Mouse (Mus musculus) liver, embryonic 13.5 days (tissue): ENCODE data around the gene Dnph1. TPM values are rescaled to one million over a fixed set of nuclear protein-coding genes. Genes with fewer than 3 reads are reported as not detected.
"Not testable (repeated sequence)": the region's sequence is repeated elsewhere in the genome, so short reads cannot be mapped to it uniquely, and the experiment has no call there.

Source experiments
- ATAC-seq: fragments of 200-750 bp; cut with Nextera tagmentation; 2 replicates; pipeline ENCODE4 v1.8.0; 2017; ENCODE audit warnings: low read depth, mild to moderate bottlenecking, moderate number of reproducible peaks, moderate library complexity
- DNase-seq: peaks from one replicate; pipeline ENCODE4 v3.0.0; 2022
- H3K27ac ChIP-seq: fragments of 300-500 bp; sonication (generic); 2 replicates; pipeline ENCODE4 v1.5.1; 2015; ENCODE audit warnings: moderate library complexity, mild to moderate bottlenecking, inconsistent platforms
- H3K27me3 ChIP-seq: fragments of 300-500 bp; sonication (generic); 2 replicates; pipeline ENCODE4 v1.6.1; 2015; ENCODE audit warnings: mild to moderate bottlenecking, inconsistent platforms
- H3K36me3 ChIP-seq: fragments of 300-500 bp; sonication (generic); 2 replicates; pipeline ENCODE4 v1.6.1; 2015; ENCODE audit warnings: mild to moderate bottlenecking, inconsistent platforms
- H3K4me1 ChIP-seq: fragments of 300-500 bp; sonication (generic); replicated peaks from 2 replicates; pipeline ENCODE4 v1.6.1; 2015; ENCODE audit warnings: inconsistent platforms
- H3K4me2 ChIP-seq: fragments of 300-500 bp; sonication (generic); 2 replicates; pipeline ENCODE4 v1.6.1; 2015; ENCODE audit warnings: inconsistent platforms, mild to moderate bottlenecking, moderate library complexity
- H3K4me3 ChIP-seq: fragments of 300-500 bp; sonication (generic); replicated peaks from 2 replicates; pipeline ENCODE4 v1.5.1; 2015; ENCODE audit warnings: mild to moderate bottlenecking, inconsistent platforms
- H3K9ac ChIP-seq: fragments of 300-500 bp; sonication (generic); 2 replicates; pipeline ENCODE4 v1.6.1; 2015; ENCODE audit warnings: mild to moderate bottlenecking, inconsistent platforms
- H3K9me3 ChIP-seq: fragments of 300-500 bp; sonication (generic); replicated peaks from 2 replicates; pipeline ENCODE4 v1.6.1; 2016; ENCODE audit warnings: inconsistent platforms
- WGBS: fragments of 180-500 bp; shearing (Covaris S2); methylation state at CpG from one replicate; pipeline ENCODE4 v1.1.7; 2015; ENCODE audit not compliant: insufficient replicate concordance; 5-methylcytosine and 5-hydroxymethylcytosine counted together
- polyA plus RNA-seq: library from polyadenylated mRNA; unstranded; fragments of >200 nt; fragmentation: Nextera tagmentation; extraction: Ambion mirVana; gene quantifications from 2 replicates; pipeline ENCODE4 v1.2.1, GENCODE M21; 2015

Gene Dnph1
- polyA plus RNA-seq, 1 experiment from 2014 or later = 35.1 TPM

GRCm38 (mm10) chr17:46467830-46468229 lies 28.7 kb upstream of the Dnph1 start:
- 65% methylated on average over 9 of the region's 9 CpGs for WGBS
- H3K4me3 ChIP-seq = no peak overlapping the region
- DNase-seq (no peak), ATAC-seq (no peak)
- no peak overlapping the region for H3K9ac ChIP-seq
- H3K9me3 ChIP-seq = no peaks in the 10 kb centered on the region
- peaks cover 10% of the 10 kb centered on the region for H3K27me3 ChIP-seq
- H3K4me1 ChIP-seq = no peaks in the 10 kb centered on the region
- no peaks in the 10 kb centered on the region for H3K36me3 ChIP-seq
- no peak overlapping the region for H3K27ac ChIP-seq
- no peak overlapping the region for H3K4me2 ChIP-seq

- no peak overlapping the region for H3K4me3 ChIP-seq
- no peaks in the 10 kb centered on the region for H3K4me1 ChIP-seq
- no peak overlapping the region for H3K9ac ChIP-seq
- H3K9me3 ChIP-seq = no peaks in the 10 kb centered on the region
- ATAC-seq = no peak
- no peak overlapping the region for H3K4me2 ChIP-seq
- no peak for DNase-seq
- no peaks in the 10 kb centered on the region for H3K36me3 ChIP-seq
- peaks cover 15% of the 10 kb centered on the region for H3K27me3 ChIP-seq
- 62% methylated on average over 8 of the region's 8 CpGs for WGBS
- no peak overlapping the region for H3K27ac ChIP-seq
Observed at GRCm38 (mm10) chr17:46476601-46477000, 19.9 kb upstream of the Dnph1 start.

- Histone ChIP-seq H3K27me3 (peaks cover 21% of the 10 kb centered on the region), H3K4me2 (no peak overlapping the region), H3K9ac (no peak overlapping the region), H3K4me3 (no peak overlapping the region), H3K36me3 (no peaks in the 10 kb centered on the region), H3K4me1 (no peaks in the 10 kb centered on the region), H3K27ac (no peak overlapping the region), H3K9me3 (no peaks in the 10 kb centered on the region)
- WGBS = 78% methylated on average over 15 of the region's 15 CpGs
- DNase-seq (no peak), ATAC-seq (no peak)
Observed at GRCm38 (mm10) chr17:46477286-46477685, 19.2 kb upstream of the Dnph1 start.

- ATAC-seq (0 out of 2 replicates have a peak, but pooled peaks have one; percentile 17), DNase-seq (no peak)
- no peak overlapping the region for H3K9ac ChIP-seq
- H3K4me2 ChIP-seq = peak overlapping the region; percentile 56
- peak overlapping the region; percentile 32 for H3K4me3 ChIP-seq
- 3% methylated on average over 16 of the region's 16 CpGs for WGBS
- H3K27ac ChIP-seq = no peak overlapping the region
- peaks cover 11% of the 10 kb centered on the region for H3K4me1 ChIP-seq
- H3K9me3 ChIP-seq = no peaks in the 10 kb centered on the region
- H3K36me3 ChIP-seq = no peaks in the 10 kb centered on the region
- peaks cover 83% of the 10 kb centered on the region for H3K27me3 ChIP-seq
Observed at GRCm38 (mm10) chr17:46483561-46484001, 12.9 kb upstream of the Dnph1 start.

GRCm38 (mm10) chr17:46484021-46484431 lies 12.5 kb upstream of the Dnph1 start:
- Histone ChIP-seq H3K36me3 (no peaks in the 10 kb centered on the region), H3K27ac (no peak overlapping the region), H3K4me2 (peak overlapping the region; percentile 56), H3K9me3 (no peaks in the 10 kb centered on the region), H3K4me3 (peak overlapping the region; percentile 32), H3K27me3 (peaks cover 87% of the 10 kb centered on the region), H3K4me1 (peaks cover 11% of the 10 kb centered on the region), H3K9ac (no peak overlapping the region)
- DNase-seq = no peak
- 3% methylated on average over 13 of the region's 13 CpGs for WGBS
- ATAC-seq = 0 out of 2 replicates have a peak, but pooled peaks have one; percentile 29

- no peak overlapping the region for H3K4me3 ChIP-seq
- H3K4me2 ChIP-seq = peak overlapping the region; percentile 56; the same call in 1 of the 2 replicates
- no peak overlapping the region for H3K27ac ChIP-seq
- H3K36me3 ChIP-seq = no peaks in the 10 kb centered on the region
- no peak for DNase-seq
- H3K27me3 ChIP-seq = peaks cover 91% of the 10 kb centered on the region
- H3K9me3 ChIP-seq = no peaks in the 10 kb centered on the region
- WGBS = 7% methylated on average over 6 of the region's 6 CpGs
- H3K9ac ChIP-seq = no peak overlapping the region
- no peak for ATAC-seq
- peaks cover 11% of the 10 kb centered on the region for H3K4me1 ChIP-seq
Observed at GRCm38 (mm10) chr17:46484461-46484875, 12.0 kb upstream of the Dnph1 start.

GRCm38 (mm10) chr17:46486995-46487394 lies 9.5 kb upstream of the Dnph1 start:
- no peak for ATAC-seq
- no peak overlapping the region for H3K27ac ChIP-seq
- H3K27me3 ChIP-seq = peaks cover 87% of the 10 kb centered on the region
- H3K4me1 ChIP-seq = peaks cover 11% of the 10 kb centered on the region
- no peaks in the 10 kb centered on the region for H3K36me3 ChIP-seq
- no peak overlapping the region for H3K9ac ChIP-seq
- WGBS = 5% methylated on average over 20 of the region's 22 CpGs
- H3K4me2 ChIP-seq = peak overlapping the region; percentile 48; the same call in 1 of the 2 replicates
- H3K4me3 ChIP-seq = peak overlapping the region; percentile 28
- H3K9me3 ChIP-seq = no peaks in the 10 kb centered on the region
- no peak for DNase-seq

- Histone ChIP-seq H3K9me3 (no peaks in the 10 kb centered on the region), H3K4me1 (peaks cover 11% of the 10 kb centered on the region), H3K27ac (no peak within 1 kb of the TSS), H3K27me3 (peaks cover 88% of the 10 kb centered on the region), H3K4me3 (peak within 1 kb of the TSS; percentile 28), H3K36me3 (no peaks in the 10 kb centered on the region), H3K9ac (no peak within 1 kb of the TSS), H3K4me2 (peak within 1 kb of the TSS; percentile 48; the same call in 1 of the 2 replicates)
- 3% methylated on average over 34 of the region's 49 CpGs for WGBS
- ATAC-seq (no peak), DNase-seq (no peak)
Observed at GRCm38 (mm10) chr17:46487431-46487830, 9.1 kb upstream of the Dnph1 start, which contains the start of gene Ttbk1. TSS of gene Ttbk1 (minus strand) at chr17:46487675.

- no peak overlapping the region for H3K27ac ChIP-seq
- peaks cover 38% of the 10 kb centered on the region for H3K27me3 ChIP-seq
- no peak for DNase-seq
- ATAC-seq = no peak
- peaks cover 27% of the 10 kb centered on the region for H3K4me1 ChIP-seq
- no peaks in the 10 kb centered on the region for H3K9me3 ChIP-seq
- peaks cover 23% of the 10 kb centered on the region for H3K36me3 ChIP-seq
- H3K4me2 ChIP-seq = no peak overlapping the region
- 68% methylated on average over 5 of the region's 5 CpGs for WGBS
- no peak overlapping the region for H3K4me3 ChIP-seq
- no peak overlapping the region for H3K9ac ChIP-seq
Observed at GRCm38 (mm10) chr17:46495486-46495885, 1.0 kb upstream of the Dnph1 start.

- not testable (repeated sequence) for ATAC-seq
Observed at GRCm38 (mm10) chr17:46496081-46496480, 430 bp upstream of the Dnph1 start.

GRCm38 (mm10) chr17:46497956-46498355 lies 1.4 kb downstream of the Dnph1 start:
- no peak for DNase-seq
- Histone ChIP-seq H3K4me3 (no peak overlapping the region), H3K27ac (no peak overlapping the region), H3K9ac (peak overlapping the region; percentile 80; the same call in 1 of the 2 replicates), H3K27me3 (peaks cover 24% of the 10 kb centered on the region), H3K9me3 (no peaks in the 10 kb centered on the region), H3K4me2 (peak overlapping the region; percentile 92), H3K36me3 (peaks cover 25% of the 10 kb centered on the region), H3K4me1 (peaks cover 27% of the 10 kb centered on the region)
- ATAC-seq = no peak
- WGBS = 72% methylated on average over 8 of the region's 8 CpGs

More at GRCm38 (mm10) chr17:46496081-46496480, 430 bp upstream of the Dnph1 start:
- H3K27ac ChIP-seq, H3K9ac ChIP-seq, H3K4me3 ChIP-seq, H3K4me2 ChIP-seq, H3K9me3 ChIP-seq, DNase-seq: not testable (repeated sequence)
- Histone ChIP-seq H3K4me1 (peaks cover 27% of the 10 kb centered on the region), H3K36me3 (peaks cover 25% of the 10 kb centered on the region), H3K27me3 (peaks cover 38% of the 10 kb centered on the region)

GRCm38 (mm10) chr17:46502775-46503174 lies 6.3 kb downstream of the Dnph1 start:
- Histone ChIP-seq H3K4me3 (no peak overlapping the region), H3K9me3 (no peaks in the 10 kb centered on the region), H3K27ac (no peak overlapping the region), H3K36me3 (peaks cover 25% of the 10 kb centered on the region), H3K9ac (no peak overlapping the region), H3K4me2 (no peak overlapping the region), H3K27me3 (no peaks in the 10 kb centered on the region), H3K4me1 (peaks cover 5% of the 10 kb centered on the region)
- 0 out of 2 replicates have a peak, but pooled peaks have one; percentile 23 for ATAC-seq
- 88% methylated on average over 2 of the region's 2 CpGs for WGBS
- DNase-seq = no peak
